Mouse (Mus musculus) embryo, embryonic 9.5 days (tissue): ENCODE measurements around the gene Tmod3.
"Not testable (repeated sequence)": the region's sequence is repeated elsewhere in the genome, so short reads cannot be mapped to it uniquely, and the experiment has no call there.

Experiments
- DNase-seq: peaks from one replicate; pipeline ENCODE4 v3.0.0-alpha.2; 2017; ENCODE audit errors: extremely low spot score

Gene Tmod3

GRCm38 (mm10) chr9:75553719-75554118, 5.7 kb downstream of the Tmod3 start:
- no peak for DNase-seq

- no peak for DNase-seq
Measured at GRCm38 (mm10) chr9:75551342-75551741, 8.1 kb downstream of the Tmod3 start.

DNA sequence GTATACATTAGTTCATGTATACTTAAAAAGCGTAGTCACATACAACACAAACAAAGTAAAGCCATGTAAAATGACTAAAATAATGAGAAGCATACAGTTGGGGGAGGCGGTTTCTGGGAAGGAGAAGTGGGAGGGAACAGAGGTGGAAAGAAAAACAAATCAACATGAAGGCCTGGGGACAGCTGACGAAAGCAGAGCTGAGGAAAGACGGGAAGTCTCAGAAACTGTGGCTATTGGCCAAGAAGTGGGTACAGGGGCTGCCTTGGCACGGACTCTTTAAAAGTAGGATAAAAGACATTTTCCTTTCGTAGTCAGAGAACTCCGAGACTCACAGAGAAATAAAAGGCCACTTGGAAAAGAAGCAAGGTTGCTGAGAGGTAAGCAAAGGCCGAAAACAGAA, 10.4 kb downstream of the Tmod3 start:
- no peak for DNase-seq

- no peak for DNase-seq
Measured at GRCm38 (mm10) chr9:75546885-75547553, 12.4 kb downstream of the Tmod3 start.

GRCm38 (mm10) chr9:75545514-75545913, 13.9 kb downstream of the Tmod3 start:
- DNase-seq: no peak

GRCm38 (mm10) chr9:75541497-75541896, 18.0 kb downstream of the Tmod3 start:
- DNase-seq: peak; percentile 17

- DNase-seq: no peak
Measured at GRCm38 (mm10) chr9:75536422-75536821, 23.0 kb downstream of the Tmod3 start.

- no peak for DNase-seq
Measured at GRCm38 (mm10) chr9:75534431-75534962, 25.0 kb downstream of the Tmod3 start.

- not testable (repeated sequence) for DNase-seq
Measured at GRCm38 (mm10) chr9:75532989-75533388, 26.5 kb downstream of the Tmod3 start.

- no peak for DNase-seq
Measured at GRCm38 (mm10) chr9:75532461-75532860, 27.0 kb downstream of the Tmod3 start.

DNA sequence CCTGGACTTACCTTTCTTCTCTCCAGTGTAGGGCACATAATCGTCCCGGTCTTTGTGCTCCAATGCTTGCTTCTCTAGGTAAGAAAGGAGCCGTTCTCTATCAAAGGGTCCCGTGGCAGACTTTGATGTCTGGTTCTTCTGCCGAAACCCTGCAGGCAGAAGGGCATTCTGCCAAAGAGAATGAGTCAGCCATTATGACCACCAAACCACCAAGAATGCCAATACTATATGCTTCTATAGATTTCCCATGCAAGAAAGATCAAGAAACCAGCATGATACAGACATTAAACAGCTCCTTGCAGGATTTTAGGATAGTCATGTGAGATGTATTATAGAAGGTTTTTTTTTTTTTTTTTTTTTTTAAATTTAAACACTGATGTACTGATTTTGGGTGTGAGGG, 30.1 kb downstream of the Tmod3 start:
- DNase-seq: no peak

DNA sequence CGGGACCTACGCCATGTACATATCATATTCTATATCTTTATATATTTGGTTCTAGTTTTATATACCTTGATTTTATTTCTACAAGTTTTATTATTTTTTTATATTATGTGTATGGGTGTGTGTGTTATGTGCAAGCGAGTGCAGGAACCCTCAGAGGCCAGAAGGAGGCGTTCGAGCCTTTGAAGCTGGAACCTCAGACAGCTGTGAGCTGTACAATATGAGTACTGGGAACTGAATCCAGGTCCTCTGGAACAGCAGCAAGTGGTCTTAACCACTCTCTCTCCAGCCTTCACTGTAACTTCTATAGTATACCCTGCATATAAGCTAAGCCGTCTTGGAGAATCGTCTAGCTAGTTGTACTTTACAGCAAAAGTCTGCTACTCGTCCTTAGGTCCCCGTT, 31.4 kb downstream of the Tmod3 start:
- no peak for DNase-seq

DNA sequence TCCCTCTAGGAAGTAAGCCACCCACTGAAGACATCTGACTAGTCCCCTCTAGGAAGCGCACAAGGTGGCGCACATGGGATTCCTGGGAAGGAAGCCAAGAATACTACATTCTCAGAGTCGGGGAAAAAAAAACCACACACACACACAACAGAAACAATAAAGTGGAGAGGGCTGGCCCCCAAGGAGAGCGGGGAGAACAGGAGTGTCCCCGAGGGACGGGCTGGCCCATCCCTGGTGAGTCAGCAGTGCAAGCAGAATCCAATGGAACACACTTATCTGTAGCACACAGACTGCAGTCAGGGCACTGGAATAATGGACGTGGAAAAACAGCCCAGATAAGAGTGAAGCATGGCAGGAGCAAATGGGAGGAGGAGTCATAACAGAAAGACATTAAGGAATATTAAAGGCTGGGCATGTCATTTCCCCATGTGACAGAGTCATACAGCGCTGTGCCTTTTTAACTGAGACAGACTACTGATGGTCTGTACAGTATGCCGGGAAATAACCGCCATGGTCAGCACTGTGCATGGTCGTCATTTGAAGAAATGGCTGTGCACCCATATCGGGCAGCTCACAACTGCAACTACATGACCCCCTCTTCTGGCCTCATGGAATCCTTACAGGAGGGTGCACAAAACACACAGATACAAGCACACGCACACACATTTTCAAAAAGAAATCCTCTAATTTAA, 31.9 kb downstream of the Tmod3 start:
- no peak for DNase-seq

GRCm38 (mm10) chr9:75523646-75524045, 35.8 kb downstream of the Tmod3 start:
- no peak for DNase-seq

DNA sequence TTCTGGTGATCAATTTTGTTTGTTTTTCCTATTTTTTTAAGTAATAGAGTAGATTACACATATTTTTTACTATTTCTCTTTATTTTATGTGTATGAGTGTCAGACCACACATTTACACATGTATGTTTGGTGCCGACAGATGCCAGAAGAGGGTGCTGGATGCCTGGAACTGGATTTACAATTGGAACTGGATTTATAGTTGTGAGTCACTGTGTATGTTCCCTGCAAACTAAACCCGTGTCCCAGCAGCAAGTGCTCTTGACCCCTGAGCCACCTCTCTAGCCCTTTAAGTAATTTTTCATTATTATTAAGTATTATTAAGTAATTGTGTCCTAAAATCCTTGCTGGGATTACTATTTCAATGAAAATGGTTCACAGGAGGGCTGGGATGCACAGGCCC, 37.2 kb downstream of the Tmod3 start:
- DNase-seq: no peak

DNA sequence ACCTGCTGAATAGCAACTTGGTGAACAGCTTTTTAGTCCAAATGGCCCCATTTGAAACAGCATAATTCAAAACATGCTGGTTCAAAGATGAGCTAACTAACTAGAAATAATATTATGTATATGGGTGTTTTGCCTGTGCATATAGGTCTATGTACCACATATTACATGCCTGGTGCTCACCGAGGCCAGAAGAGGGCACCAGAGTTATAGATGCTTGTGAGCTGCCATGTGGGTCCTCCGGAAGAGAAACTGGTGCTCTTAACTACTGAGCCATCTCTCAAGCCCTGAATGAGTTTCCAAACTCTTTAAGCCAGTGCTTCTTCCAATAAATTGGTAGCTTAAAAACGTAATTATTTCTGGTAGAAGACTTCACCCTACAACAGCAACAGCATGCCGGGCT, 37.7 kb downstream of the Tmod3 start:
- peak; percentile 44 for DNase-seq

- DNase-seq: no peak
Measured at GRCm38 (mm10) chr9:75520940-75521339, 38.5 kb downstream of the Tmod3 start.

GRCm38 (mm10) chr9:75517751-75518150, 41.7 kb downstream of the Tmod3 start:
- peak; percentile 28 for DNase-seq

- DNase-seq: peak; percentile 40
Measured at GRCm38 (mm10) chr9:75515464-75516113, 43.9 kb downstream of the Tmod3 start.

DNA sequence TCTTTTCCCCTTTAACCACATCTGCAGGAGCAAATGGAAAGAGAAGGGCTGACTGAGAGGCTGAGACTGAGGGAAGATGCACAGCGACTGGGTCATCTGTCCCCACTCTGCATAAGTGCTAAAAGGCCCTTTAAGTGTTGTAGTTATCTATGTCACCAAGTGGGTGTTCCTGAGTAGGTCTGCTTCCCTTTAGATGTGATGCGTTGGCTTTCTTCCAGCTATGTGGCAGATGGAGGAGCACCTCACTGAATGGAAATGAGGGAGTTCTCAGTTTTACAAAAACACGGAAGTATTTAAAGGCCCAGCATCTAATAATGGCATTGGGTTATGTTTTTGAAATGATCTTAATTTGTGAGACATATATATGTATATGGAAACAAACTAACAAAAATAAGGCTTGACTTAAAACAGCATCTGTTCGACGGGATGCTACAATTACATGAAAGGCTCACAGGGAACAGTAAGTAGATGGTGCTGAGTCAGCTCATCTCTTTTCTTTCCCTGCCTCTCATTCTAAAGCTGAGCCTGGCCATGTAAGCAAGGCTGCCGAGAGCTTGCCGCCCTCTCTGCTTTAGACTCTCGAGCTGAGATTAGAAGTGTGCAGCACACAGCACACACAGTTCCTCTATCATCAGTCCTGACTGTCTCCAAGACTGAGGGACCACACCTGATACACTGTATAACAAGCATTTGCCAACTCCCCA, 48.1 kb downstream of the Tmod3 start:
- DNase-seq: no peak

DNA sequence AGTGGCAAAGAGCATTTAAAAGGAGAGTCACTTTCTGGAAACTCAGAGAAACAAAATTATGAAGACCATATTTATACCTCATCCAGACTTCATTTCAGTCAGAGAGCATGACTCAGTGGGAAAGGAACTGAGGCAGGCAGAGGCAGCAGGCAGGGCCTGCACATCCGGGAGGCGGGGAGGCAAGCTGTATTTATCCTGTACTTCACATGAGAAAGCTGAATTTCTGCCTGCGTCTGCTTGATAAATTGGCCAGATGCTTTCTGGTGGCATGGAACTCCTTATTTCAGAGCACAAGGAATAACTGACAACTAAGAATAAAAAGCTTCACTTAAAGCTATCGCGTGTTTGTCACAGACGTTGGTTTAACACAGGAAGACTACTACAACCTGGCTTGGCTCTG, 55.1 kb downstream of the Tmod3 start:
- DNase-seq: no peak

DNA sequence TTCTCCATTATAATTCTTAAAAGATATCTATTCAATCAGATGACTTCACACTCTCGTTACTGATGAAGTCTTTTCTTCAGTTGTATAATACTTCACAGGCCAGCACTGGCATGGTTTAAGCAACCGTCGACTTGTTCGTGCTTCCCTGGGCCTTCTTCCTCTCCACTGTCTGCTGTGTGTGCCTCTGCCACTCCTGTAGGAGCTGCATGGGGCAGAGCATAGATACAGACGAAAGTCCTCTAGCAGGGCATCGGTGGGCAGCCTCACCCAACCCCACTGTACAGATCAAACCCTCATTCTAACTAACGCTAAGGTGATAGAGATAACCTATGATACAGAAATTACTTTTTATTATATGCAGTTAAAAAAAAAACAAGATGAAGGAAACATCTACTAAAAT, 60.9 kb downstream of the Tmod3 start:
- DNase-seq: no peak
